Mouse (Mus musculus) thymus, postnatal 0 days (tissue): ENCODE measurements around the gene Rora. TPM values are rescaled to one million over a fixed set of nuclear protein-coding genes. Genes with fewer than 3 reads are reported as not detected.

Experiments
- DNase-seq: peaks from one replicate; pipeline ENCODE4 v3.0.0-alpha.2; 2015; ENCODE audit warnings: low spot score
- polyA plus RNA-seq: library from polyadenylated mRNA; unstranded; fragments of >200 nt; fragmentation: Nextera tagmentation; extraction: Ambion mirVana; gene quantifications from 2 replicates; pipeline ENCODE4 v1.2.1, GENCODE M21; 2015

Rora gene
- polyA plus RNA-seq, 1 experiment from 2014 or later = 5.2 TPM

DNA sequence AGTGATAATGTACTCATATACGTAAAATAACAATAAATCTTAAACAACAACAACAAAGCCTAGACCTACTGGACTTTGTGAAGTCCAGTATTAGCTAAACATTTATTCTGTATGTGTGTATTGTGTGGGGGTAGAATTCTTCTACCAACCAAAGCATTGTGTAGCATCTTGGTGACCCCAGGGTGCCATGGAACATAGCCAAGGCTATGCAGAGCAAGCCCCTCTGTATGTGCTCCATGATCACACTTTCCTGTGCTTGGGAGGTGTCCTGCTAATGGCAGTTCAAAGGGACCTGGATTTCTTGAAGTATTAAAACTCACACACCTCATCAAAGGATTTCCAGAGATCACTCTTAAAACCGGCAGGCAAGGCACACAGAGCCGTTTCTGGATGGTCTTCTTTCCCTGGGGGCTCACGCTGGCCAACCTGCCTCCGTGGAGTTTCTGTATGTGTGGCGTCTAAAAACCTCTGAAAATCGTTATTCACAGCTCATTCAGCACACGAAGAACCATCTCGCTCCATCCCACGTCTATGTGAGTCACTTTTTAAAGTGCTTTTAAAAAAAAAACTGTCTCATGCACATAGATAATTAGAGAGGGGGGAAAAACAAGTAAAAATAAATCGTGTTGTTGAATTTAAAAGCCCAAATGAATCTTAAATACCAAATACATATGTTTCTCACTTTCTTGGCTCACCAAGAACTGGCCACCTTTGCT lies 92.5 kb downstream of the Rora start:
- DNase-seq = no peak

DNA sequence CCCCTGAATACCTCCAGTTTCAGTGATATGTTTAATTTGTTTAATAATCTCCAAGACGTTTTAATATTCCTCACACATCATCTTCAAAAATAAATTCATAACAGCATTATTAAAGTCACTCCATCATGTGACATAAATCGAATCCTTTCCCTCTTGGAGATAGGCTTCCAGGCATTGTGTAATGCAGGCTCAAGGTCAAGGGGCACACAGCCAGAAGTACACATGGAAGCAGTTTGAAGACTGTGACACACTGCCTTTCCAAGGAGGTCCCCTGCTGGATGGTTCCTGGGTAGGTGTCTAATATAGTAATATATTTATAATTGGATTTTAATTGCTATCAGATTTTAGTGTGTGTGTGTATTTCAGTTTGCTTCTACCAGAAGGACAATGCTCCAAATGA lies 103.4 kb downstream of the Rora start:
- no peak for DNase-seq

DNA sequence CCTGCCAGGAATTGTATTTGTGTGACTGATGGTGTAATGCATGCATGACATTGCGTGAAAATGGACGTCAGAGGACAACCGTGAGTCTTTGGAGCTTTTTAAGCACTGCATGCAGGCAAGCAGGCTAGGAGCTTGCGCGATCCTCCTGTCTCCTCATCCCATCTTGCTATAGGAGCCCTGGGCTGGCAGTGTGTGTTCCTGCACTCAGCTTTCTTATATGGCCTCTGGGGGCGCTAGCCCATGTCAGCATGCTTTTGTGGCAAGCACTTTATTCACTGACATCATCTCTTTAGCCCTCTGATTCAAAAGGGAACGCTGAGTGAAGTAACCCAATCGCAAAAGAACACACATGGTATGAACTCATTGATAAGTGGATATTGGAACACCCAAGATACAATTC lies 105.7 kb downstream of the Rora start:
- DNase-seq = no peak

DNA sequence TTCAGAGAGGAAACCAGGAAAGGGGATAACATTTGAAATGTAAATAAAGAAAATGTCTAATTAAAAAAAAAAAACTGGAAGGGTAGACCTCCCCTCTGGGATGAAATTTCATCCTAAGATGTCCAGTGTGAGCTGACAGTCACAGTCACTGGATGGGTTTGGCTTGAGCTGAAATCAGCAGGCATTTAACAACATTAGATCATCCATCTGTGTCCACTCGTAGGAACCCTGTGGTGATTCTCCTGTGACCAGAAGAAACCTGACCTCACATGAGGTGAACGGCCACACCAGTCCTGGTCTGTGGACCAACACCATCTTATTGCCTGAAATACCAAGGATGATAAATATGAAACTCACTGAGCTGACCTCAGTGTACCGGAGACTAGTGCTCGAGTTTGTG lies 106.7 kb downstream of the Rora start:
- no peak for DNase-seq

DNA sequence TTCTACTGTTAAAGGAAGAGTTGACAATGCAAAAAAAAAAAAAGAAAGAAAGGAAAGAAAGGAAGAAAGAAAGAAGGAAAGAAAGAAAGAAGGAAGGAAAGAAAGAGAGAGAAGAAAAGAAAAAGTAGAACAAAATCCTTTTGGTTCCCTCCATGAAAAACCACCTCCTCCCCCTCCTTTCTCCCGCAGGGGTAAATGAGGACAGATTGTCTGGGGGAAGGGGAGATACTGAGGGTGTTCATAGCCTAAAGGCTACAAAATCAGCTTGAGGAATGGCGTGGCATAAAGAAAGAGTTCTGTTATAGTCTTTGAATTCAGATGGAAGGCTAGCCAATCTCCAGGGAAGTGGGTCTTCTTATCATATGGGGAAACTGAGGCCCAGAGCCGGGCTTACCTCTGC lies 107.3 kb downstream of the Rora start:
- no peak for DNase-seq

DNA sequence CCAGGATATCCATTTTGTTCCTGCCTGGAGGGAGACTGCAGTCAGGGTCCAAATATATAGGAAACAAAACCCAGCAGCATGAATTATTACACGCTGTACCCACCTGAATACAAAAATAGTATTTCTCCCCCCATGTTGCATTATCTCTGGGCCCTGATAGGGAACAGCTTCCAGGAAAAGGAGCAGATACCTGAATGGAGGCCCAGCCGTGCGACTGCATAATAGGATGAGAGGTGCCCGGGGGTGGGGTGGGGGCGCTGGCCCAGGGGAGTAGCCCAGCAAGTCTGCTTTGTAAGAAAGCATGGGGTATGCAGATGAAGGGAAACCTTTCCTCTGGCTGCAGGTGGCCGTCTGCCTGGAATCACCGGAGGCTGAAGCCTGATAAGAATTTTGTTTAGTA lies 108.1 kb downstream of the Rora start:
- DNase-seq = no peak

DNA sequence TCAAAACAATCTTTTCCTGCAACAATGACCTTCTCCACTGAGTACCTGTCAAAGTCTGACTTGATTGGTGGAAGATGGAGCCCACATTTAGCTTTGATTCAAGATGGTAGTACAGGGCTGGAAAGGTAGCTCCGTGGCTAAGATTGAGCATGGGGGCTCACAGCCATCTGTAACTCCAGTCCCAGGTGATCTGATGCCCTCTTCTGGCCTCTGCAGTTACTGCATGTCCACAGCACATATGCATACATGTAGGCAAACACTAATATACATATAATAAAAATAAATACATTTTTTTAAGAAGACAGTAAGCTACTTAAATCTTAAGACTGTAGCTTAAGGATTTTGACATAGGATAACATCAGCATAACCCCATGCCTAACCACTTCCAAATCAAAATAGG lies 112.0 kb downstream of the Rora start:
- DNase-seq = no peak

DNA sequence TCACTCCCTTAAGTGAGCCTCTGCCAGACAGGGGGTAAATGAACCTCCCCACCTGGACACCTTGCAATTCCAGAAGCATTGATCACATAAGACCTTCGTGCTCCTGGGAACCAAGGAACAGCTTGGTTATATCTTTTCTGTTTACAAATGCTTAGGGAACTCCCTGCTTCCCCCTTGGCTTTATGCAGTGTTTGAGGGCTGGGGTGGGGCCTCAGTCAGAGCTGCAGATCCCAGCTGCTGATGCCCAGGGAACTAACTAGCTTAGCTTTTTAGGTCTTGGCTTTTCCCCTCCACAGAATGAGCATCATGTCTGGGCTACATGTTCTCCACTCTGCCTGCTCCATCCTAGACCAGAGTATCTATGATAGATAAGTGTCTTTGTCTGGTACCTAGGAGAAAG lies 116.1 kb downstream of the Rora start:
- no peak for DNase-seq

DNA sequence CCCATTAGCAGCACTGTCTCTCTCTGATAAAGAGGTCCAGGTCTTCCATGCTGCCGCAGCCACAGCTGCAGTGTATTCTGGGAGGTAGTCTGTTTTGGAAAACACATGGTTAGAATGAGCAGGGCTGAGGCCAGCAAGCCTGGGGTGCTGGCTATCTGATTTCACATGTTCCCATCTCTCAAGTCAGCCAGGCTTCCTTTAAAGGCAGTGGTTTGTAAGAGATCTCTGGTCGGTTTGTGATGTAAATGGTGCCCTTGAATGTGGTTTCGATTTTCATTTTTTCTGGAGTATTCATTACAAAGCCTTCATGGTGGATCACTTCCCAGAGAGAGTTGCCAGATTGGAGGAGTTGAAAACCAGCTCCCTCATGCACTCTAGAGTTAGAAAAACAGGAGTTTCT lies 117.8 kb downstream of the Rora start:
- DNase-seq = no peak

DNA sequence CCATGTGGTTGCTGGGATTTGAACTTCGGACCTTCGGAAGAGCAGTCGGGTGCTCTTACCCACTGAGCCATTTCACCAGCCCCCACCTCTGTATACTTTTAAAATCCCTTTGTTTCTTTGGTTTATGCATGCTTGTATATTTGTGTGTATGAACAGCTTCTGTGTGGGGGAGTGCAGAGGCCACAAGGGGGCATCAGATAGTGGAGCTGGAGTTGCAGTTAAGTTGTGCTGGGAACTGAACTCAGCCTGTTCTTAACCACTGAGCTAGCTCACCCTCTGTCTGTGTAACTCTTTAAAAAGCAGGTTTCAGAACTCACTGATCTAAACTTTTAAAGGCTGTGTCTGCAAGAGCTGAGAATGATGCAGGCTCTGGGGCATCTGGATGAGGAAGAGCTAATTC lies 120.2 kb downstream of the Rora start:
- no peak for DNase-seq

DNA sequence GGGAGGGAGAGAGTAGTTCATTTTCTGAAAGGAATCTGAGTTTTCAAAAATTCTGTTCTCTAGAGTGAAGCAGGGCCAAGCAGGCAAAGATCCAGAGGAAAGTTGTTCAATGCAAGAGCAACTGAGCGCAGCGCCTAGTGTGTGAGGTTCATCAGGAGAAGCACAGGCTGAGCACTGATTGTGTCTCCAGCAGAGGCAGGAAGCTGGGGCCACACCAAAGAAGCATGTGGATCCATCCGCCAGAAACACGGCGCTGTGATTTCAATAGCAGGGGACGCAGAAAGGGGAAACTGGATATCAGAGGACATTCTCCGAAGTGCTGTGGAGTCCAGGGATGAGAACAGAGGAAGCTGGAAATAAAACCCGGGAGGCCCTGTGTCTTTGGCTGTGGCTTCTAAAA lies 128.4 kb downstream of the Rora start:
- DNase-seq = no peak

DNA sequence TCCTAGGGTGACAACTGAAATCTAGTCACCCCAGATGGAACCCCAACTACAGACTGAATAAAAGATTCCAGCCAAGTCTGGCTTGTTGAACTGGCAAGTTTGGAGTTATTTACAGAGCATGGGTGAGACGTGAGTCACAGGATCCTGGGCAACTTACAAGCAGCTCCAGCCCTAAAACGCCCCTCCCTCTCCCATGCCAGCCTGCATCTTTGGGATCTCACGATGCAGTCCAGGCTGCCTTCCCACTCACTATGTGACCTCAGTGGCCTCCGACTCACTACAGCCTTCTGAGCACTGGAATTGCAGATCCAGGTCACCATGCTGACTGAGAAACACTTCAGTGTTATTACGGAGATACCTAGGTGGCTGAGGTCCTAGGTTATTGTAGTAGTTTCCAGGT lies 129.0 kb downstream of the Rora start:
- DNase-seq = no peak

DNA sequence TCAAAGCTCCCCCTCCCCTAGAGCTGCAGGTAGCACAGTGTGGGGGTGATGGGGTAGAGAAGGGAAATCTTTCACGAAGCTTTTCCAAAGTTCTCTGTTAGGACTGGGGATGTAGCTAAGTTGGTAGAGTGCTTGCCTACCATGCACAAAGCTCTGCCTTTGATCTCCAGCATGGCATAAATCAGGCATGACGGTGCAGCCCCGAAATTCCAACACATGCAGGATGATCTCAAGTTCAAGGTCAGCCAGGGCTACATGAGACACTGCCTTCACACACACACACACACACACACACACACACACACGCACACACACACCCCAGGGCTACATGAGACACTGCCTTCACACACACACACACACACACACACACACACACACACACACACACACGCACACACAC lies 129.7 kb downstream of the Rora start:
- DNase-seq = no peak

DNA sequence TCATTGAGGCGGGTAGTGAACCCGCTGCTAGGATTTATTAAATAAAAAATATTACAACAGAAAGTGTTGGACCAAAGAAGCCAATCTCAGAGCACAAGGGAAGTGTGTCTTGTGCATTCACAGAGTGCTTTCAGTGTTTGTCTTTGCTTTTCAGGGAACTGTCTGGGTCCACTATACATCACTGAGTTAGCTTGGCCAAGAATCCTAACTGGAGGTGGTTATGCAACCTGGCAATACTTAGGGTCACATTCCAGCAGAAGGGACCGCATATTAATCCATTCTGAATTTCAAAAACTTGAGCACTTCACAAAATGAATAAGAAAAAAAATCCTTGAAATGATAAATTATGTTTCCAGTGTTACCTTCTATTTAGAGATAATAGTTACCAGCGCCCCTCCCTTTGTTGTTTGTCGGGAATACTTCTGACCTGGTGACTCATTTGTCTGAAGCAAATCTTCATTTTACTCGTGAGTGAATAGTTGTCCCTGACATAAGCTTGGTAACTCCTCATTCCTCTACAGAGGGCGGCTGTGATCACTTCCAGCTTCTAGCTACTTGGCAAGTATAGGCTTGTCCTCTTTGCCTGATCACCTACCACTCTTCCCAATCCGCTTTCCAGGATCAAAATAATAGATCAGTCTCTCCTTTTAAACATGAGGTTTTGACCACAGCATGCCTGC lies 133.2 kb downstream of the Rora start:
- no peak for DNase-seq

DNA sequence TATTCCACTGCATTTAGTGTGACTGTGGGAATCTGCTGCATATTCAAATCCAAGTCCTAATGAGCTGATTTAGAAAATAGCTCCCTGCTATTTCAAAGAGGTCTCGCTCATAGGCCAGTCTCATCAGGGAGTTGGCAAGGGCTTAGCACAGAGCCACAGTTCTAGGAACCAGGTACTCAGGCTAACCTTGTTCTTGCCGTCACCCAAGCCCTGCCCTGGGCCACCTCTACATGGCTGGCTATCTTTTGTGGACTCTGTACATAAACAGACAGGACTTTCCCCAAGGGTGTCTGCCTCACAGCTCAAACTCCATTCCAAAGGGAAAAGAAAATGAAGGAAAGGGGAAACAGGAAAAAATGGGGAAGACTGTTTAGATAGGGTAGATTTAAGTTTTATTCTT lies 134.1 kb downstream of the Rora start:
- no peak for DNase-seq

DNA sequence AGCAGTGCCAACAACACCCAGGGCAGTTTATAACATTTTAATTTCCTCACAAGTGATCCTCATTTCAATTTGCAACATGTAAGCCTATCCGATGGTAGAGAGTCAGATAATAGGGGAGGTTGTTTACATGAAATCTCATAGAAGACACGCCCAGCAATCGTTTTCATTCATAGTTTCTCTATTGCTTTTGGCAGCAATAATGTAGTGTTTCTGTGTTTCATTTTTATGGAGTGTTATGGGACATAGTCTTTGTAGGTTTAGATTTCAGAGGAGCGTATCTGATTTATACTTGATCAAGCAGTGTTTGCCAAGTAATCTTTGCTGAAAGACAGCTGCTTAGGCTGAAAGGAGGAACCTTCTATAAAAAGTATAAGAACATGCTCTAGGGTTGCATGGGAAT lies 137.3 kb downstream of the Rora start:
- DNase-seq = no peak

DNA sequence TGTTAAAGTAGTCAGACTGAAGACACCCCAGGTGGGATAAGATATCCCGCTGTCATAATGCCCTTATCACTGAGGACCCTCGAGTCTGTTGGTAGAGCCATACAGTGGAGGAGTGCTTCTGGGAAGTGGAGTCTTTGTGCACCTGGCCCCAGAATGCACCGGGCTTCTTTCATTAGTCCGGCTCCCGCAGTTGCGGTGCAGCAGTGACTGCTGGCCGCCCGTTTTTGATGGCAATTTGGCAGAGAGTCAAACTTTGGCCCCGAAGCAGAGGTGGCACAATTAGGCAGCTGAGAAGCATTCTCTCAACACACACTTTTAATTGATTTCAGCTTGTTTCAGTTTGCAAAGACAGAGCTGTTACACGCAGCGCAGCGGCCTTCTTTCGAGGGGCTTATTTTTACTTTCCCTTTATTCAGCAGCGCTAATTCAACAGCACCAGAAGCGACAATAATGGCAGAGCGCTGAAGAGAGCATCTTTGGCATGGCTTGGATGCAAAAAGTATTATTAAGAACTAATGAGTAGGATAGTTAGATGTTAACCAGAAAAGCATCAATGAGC lies 138.5 kb downstream of the Rora start:
- DNase-seq = no peak

DNA sequence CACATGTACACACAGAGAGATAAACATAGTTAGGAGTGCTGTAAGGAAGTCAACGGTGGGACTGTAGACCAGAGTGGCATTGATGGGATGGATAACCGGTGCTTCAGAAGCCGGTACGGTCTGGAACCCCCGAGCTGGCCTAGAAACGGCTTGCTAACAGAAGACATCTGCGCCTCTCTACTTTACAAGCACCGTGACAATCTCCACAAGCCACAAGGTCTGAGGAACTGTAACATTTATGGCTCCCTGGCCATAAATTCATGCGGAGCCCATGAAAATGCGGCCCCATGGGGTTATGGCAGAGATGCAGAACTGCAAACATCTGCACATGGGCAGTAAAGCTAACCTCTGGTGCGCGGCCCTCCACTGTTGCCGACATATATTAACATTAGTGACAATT lies 141.7 kb downstream of the Rora start:
- no peak for DNase-seq

DNA sequence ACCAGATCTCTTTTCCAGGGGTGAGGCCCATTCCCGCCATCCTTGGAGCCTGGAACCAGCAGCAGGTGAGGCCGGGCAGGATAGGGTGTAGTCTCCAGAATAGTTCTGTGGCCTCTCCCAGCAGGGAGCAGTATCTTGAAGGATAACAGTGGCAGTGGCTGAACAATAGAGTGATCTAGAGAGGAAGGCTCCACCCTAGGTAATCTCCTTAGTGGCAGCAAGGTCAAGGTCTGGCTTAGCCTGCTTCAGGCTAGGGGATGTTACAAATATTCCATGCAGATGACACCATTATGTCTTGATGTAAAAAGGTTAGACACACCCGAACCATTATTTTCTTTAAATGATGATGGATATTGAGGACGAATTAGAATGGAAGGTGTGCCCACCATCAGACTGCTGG lies 144.6 kb downstream of the Rora start:
- no peak for DNase-seq

DNA sequence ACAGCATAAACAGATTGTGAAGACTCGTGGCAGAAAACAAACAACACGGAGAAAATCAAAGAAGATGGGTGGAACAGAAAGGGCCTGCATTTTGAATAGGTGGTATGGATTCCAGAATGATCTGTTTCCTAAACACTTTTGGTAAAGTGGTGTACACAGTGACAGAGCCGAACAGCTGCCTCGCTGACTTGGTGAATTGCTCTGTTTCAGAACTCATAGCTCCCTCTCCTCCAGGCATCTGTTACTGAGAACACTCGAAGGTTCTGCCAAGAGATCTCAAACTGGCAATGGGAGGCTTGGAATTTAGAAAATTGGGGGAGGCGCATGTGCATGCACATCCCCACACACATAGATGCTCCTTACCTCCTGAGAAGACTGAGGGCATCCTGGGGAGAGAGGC lies 145.5 kb downstream of the Rora start:
- no peak for DNase-seq

DNA sequence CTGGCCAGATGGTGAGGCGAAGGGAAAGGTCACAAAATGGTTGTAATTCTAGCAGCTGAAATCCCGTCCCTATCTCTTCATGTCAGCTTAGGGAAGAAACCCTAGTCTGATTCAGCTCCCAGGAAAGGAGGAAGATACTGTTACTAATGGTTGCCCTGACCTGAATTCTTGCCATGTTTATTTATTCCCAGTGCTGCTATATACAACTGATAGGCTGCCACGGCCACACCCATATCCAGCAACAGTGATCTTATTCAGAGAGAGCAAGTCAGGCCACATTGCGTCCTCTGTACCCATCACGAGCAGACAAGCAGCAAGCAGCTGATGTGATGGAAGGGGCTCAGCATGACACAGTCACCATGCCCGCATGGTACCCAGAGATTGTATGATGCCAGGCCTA lies 150.6 kb downstream of the Rora start:
- DNase-seq = no peak

DNA sequence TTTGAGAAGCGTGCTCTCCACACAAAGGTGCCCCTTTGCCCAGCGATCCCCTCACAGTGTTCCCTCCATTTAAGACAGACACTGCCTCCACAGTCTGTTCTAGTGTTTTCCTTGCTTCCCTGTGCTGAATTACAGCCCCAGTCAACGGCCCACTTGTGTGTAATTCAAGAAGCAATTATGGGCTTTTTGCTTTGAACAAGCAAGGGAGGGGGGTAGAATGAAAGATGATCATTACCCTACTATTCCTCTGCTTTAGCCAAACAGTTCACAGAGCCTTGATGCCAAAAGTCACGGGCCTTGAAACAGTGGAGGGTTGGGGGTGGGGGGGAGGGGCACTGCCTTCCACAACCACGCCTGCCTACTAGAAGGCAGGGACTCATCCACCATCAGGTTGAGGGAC lies 152.2 kb downstream of the Rora start:
- no peak for DNase-seq

DNA sequence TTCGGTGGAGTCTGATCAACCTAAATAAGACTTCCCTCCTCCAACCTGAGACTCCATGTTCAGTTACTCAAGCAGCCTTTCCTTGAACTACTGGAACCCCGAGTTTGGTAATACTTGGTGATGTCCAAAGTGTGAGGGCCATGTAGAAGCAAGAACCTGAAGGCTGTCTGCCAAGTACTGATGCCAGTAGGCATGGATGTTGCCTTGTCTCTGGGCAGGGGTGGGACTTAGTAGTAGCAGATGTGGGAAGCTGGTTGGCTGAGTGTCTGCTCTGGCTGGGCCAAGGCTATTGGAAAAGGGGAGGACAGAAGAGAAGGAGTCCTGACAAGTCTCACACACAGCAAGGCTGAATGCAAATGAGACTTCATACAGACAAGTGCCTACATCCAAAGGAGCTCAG lies 154.1 kb downstream of the Rora start:
- DNase-seq = no peak
